Mouse (Mus musculus) stomach, embryonic 16.5 days (tissue): Measurements from ENCODE around the gene Wfdc21. TPM values are rescaled to one million over a fixed set of nuclear protein-coding genes. Genes with fewer than 3 reads are reported as not detected.

ENCODE experiments used
- polyA plus RNA-seq: library from polyadenylated mRNA; unstranded; fragments of >200 nt; fragmentation: Nextera tagmentation; extraction: Ambion mirVana; gene quantifications from 2 replicates; pipeline ENCODE4 v1.2.1, GENCODE M21; 2015

The Wfdc21 gene
- polyA plus RNA-seq, 1 experiment from 2014 or later: 11.0 TPM

Other genes starting within 250 kb of the Wfdc21 start
- not detected in 2 replicates for gene Heatr9, start 224.8 kb upstream of the Wfdc21 start, polyA plus RNA-seq
- gene Ccl5, start 216.4 kb upstream of the Wfdc21 start, polyA plus RNA-seq: 1.00 and 1.0 TPM in 2 replicates
- gene Ccl9, start 168.3 kb upstream of the Wfdc21 start, polyA plus RNA-seq: 11.4 and 15.9 TPM in 2 replicates
- gene Ccl6, start 153.9 kb upstream of the Wfdc21 start, polyA plus RNA-seq: 9.8 and 15.6 TPM in 2 replicates
- not detected in 2 replicates for gene Rpl9-ps1, start 101.3 kb upstream of the Wfdc21 start, polyA plus RNA-seq
- gene Ccl3, start 97.6 kb upstream of the Wfdc21 start, polyA plus RNA-seq: 0.62 and 0.84 TPM in 2 replicates
- gene Ccl4, start 84.4 kb upstream of the Wfdc21 start, polyA plus RNA-seq: 1.1 TPM in 1 of 2 replicates, not detected in the other
- gene Wfdc17, start 42.9 kb upstream of the Wfdc21 start, polyA plus RNA-seq: 1.9 and 4.7 TPM in 2 replicates
- gene Wfdc18, start 37.9 kb upstream of the Wfdc21 start, polyA plus RNA-seq: 0.66 TPM in 1 of 2 replicates, not detected in the other
- gene Heatr6, start 6.8 kb downstream of the Wfdc21 start, polyA plus RNA-seq: 18.5 and 19.6 TPM in 2 replicates
- gene Hnf1b, start 103.1 kb downstream of the Wfdc21 start, polyA plus RNA-seq: 5.6 and 6.9 TPM in 2 replicates
- gene Ddx52, start 195.1 kb downstream of the Wfdc21 start, polyA plus RNA-seq: 24.0 and 27.4 TPM in 2 replicates
- 11.7 and 12.8 TPM in 2 replicates for gene Synrg, start 217.5 kb downstream of the Wfdc21 start, polyA plus RNA-seq